Mouse (Mus musculus): ENCODE data around the gene Acsl6. TPM values are rescaled to one million over a fixed set of nuclear protein-coding genes. Genes with fewer than 3 reads are reported as not detected.
"Not testable (repeated sequence)": the region's sequence is repeated elsewhere in the genome, so short reads cannot be mapped to it uniquely, and the experiment has no call there.

Acsl6 gene
- polyA plus RNA-seq, 2 experiments from 2014 or later: not detected

GRCm38 (mm10) chr11:54396686-54397085, 93.1 kb downstream of the Acsl6 start:
- no peak for ATAC-seq

DNA sequence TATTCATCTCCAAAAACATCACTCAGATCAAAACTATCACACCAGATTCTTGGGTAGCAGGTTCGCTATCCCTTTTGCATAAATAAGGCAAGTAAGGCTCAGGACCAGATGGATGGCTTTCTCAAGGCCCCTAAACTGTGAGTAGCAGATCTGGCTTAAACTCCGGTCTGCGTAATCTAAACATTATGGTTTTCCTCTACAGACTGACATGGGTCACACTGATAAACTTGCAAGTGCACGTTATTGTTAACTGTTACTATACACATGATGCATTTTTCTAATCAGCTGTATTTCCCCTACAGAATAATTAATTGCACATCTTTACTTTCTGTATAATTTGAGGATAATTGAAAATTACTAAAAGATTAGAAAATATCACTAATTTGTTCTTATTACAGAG, 94.5 kb downstream of the Acsl6 start:
- ATAC-seq: no peak

DNA sequence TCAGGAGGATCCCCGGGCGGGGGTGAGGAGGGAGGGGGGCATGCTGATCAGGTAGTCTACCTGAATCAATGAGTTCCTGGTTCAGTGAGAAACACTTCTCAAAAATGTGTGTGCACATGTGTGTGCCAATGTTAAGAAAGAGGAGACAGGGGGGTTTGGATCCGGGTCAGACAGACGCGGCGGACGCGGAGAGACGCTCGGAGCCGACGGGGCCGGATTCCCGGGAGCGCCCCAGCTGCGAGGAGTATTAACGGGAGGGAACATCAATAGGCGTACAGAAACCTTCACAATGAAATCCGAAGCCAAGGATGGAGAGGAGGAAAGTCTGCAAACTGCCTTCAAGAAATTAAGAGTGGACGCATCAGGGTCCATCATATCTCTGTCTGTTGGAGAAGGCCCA, 97.2 kb downstream of the Acsl6 start:
- not testable (repeated sequence) for ATAC-seq

DNA sequence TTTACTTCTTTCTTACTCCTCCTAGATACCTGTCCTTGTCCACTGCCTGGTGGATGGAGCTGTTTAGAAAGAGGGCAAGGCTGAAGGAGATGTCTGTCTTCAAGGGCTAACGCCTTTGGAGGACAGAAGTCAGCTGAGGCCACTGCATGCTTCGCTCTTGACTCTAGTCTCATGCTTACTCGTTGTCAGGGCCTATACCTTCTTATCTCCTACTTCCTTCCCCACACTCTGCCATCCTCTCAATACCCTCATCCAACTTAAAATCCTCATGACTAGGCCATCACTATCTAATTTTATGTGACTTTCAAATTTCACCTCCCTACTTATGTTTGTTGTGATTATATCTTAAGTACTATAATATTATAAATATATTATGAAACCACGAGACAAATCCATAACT, 101.3 kb downstream of the Acsl6 start:
- no peak for ATAC-seq

GRCm38 (mm10) chr11:54406930-54407546, 103.4 kb downstream of the Acsl6 start:
- no peak for ATAC-seq

GRCm38 (mm10) chr11:54410612-54411011, 107.0 kb downstream of the Acsl6 start:
- ATAC-seq: no peak

- no peak for ATAC-seq
Observed at GRCm38 (mm10) chr11:54413017-54413416, 109.4 kb downstream of the Acsl6 start.

Other genes with a start within 250 kb of the Acsl6 start
- gene Pdlim4, start 234.8 kb upstream of the Acsl6 start, polyA plus RNA-seq (2017; shearing (Covaris generic)): 1 to 10 TPM in 1 of 2 experiments, under 1 TPM in 1; 0.57 to 1.3 TPM
- not detected for gene P4ha2, start 203.7 kb upstream of the Acsl6 start, polyA plus RNA-seq (2017; shearing (Covaris generic))
- gene Csf2, start 54.1 kb upstream of the Acsl6 start, polyA plus RNA-seq (2017; shearing (Covaris generic)): under 1 TPM; 0.42 to 0.69 TPM
- not detected for gene Il3, start 36.5 kb upstream of the Acsl6 start, polyA plus RNA-seq (2017; shearing (Covaris generic))
- gene Meikin, start 66.9 kb downstream of the Acsl6 start, polyA plus RNA-seq (2017; shearing (Covaris generic)): not detected
- gene Fnip1, start 134.4 kb downstream of the Acsl6 start, polyA plus RNA-seq (2017; shearing (Covaris generic)): 10 to 100 TPM; 10.7 to 12.9 TPM
- gene Rapgef6, start 219.0 kb downstream of the Acsl6 start, polyA plus RNA-seq (2017; shearing (Covaris generic)): 100 to 1,000 TPM; 180 to 208 TPM